Mouse (Mus musculus): ENCODE results near the gene Sdr42e1.

Sdr42e1 gene

DNA sequence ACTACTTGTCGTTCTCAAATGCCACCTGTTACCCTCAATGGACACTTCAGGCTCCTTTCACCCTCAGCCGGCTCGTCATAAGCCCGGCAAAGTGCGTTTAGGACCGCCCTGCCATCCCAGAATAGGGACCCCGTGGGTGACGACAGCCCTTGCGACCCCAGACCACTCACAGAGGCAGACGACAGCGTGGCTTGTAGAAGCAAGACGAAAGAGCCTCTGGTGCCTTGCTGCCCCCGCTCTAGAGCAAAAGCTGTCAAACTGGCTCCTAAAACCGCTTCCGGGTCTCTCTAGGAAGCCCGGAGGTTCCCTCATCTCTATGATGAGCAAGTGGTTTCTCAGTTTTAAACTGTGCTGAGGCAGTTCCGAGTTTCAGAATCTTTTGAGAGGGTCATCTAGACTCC is at the start of gene Sdr42e1:
Gene Sdr42e1 (minus strand): TSS at position 260 of the 401 bp plus-strand sequence.
- DNase-seq (ENCODE audit: low spot score in 2 of 2): peak in 1 of 2 experiments; percentile 26

- no peak for DNase-seq (ENCODE audit: low spot score in 2 of 2)
Observed at GRCm38 (mm10) chr8:117718152-117718860, 44.8 kb upstream of the Sdr42e1 start.

DNA sequence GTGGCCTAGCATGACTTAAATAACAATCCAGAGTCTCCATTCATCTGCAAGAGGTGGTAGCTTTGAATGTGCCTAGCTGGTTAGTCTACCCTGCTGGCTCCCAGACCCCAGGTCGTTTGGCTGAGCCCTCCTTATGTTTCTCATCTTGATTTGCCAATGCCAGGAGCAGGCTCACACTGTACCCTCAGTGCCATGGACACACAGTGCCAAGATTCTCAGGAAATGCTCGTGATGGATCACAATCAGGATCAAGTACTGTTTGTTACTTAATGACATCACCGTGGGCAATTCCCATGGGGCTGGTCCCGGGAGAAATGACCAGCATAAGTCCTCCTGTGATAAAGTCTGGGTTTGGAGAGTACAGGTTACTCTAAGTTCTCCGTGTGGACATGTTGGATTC is 42.4 kb upstream of the Sdr42e1 start:
- DNase-seq (ENCODE audit: low spot score in 2 of 2): no peak

GRCm38 (mm10) chr8:117714604-117715003 is 41.1 kb upstream of the Sdr42e1 start:
- DNase-seq (ENCODE audit: low spot score in 2 of 2): no peak

DNA sequence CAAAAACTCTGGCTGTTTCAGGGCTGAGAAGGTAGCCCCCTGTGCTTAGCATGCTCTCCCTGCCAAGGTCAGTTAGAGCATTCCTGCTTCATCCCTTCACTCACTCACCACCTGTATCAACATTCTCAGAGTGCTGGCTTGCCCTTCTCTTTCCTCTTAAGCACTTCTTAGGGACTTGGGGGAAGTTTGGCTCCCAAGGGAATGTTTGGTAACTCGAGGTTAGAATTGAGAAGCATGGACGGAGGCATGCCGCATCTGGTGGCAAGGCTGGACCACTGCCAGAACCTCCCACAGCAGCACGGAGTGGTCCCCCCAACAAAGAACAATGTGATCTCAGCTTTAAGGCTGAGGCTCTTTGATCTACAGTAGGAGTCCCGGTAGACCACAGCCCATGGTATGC is 38.7 kb upstream of the Sdr42e1 start:
- DNase-seq (ENCODE audit: low spot score in 2 of 2): no peak

- DNase-seq (ENCODE audit: low spot score in 2 of 2): no peak
Observed at GRCm38 (mm10) chr8:117706141-117706540, 32.7 kb upstream of the Sdr42e1 start.

GRCm38 (mm10) chr8:117702701-117703100 is 29.2 kb upstream of the Sdr42e1 start:
- no peak for DNase-seq (ENCODE audit: low spot score in 2 of 2)

DNA sequence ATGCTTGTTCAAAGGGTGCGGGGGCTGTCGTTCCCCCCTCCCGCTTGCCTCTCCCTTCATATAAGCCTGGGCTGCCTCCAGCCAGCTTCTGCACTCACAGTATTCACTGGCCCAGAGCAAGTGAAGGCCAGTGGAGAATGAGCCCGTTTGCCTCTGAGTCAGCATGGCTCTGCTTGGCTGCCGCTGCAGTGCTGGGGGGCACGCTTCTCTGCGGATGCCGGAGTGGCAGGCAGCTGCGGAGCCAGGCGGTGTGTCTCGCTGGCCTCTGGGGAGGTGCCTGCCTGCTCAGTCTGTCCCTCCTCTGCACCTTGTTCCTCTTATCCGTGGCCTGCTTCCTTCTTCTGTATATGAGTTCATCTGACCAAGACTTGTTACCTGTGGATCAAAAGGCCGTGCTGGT is 28.4 kb upstream of the Sdr42e1 start, which contains the start of gene Hsd17b2:
Gene Hsd17b2 (plus strand): TSS at position 46 of the 400 bp plus-strand sequence.
- DNase-seq (ENCODE audit: low spot score in 2 of 2): peak in 1 of 2 experiments; percentile 25

DNA sequence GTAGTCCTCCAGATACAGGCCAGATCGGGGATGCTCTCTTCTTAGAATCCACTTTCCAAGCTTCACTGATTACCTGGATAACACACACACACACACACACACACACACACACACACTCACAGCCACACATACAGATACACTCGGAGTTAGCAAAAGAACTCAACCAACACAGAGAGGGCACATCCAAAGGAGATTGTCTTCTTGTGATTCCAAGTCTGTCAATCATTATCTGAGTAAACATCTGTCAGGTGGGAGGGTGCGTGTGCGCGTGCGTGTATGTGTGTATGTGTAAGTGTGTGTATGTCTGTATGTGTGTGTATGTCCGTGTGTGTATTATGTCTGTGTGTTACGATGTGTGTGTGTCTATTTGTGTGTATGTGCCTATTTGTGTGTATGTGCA is 27.8 kb upstream of the Sdr42e1 start:
- DNase-seq (ENCODE audit: low spot score in 2 of 2): no peak

DNA sequence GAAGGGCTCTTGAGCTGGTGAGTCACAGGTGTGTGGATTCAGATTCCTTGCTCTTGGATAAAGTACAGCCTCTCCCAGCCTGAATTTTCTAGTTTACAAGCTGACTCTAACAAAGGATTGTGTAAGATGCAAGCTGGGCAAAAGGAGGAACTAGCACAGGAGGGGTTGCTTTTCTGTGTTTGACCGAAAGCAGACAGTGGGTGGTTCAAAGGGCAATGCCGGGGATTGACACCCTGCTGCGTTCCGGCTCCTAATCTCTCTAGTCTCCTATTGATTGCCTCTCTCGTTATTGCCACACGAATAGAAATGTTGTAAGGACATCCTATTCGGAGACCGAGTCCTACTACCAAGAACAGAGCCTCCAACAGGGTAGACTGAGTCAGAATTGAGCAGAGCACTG is 27.2 kb upstream of the Sdr42e1 start:
- no peak for DNase-seq (ENCODE audit: low spot score in 2 of 2)

- DNase-seq (ENCODE audit: low spot score in 2 of 2): no peak
Observed at GRCm38 (mm10) chr8:117697248-117697647, 23.8 kb upstream of the Sdr42e1 start.

DNA sequence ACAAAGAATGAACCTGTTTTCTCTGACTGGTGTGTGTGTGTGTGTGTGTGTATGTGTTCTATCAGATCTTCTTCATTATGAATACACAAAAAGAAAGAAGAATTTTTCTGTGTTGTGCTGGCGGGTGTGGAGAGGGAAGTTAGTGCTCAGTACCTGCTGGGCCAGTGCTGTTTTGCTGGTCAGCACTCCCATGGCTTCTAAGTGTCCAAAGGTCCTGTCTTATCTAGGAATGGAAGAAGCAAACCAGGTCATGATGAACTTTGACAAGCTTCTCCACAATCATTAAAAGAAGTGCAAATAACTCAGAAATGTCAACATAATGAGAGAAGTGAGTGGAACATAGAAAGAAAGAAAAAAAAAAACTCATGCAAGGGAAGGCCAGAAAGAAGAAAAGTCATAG is 22.1 kb upstream of the Sdr42e1 start:
- DNase-seq (ENCODE audit: low spot score in 2 of 2): no peak

GRCm38 (mm10) chr8:117692131-117692530 is 18.6 kb upstream of the Sdr42e1 start:
- no peak for DNase-seq (ENCODE audit: low spot score in 2 of 2)

GRCm38 (mm10) chr8:117687890-117688289 is 14.4 kb upstream of the Sdr42e1 start:
- DNase-seq (ENCODE audit: low spot score in 2 of 2): no peak

GRCm38 (mm10) chr8:117684504-117684903 is 11.0 kb upstream of the Sdr42e1 start:
- no peak for DNase-seq (ENCODE audit: low spot score in 2 of 2)

GRCm38 (mm10) chr8:117683925-117684472 is 10.5 kb upstream of the Sdr42e1 start:
- no peak for DNase-seq (ENCODE audit: low spot score in 2 of 2)

GRCm38 (mm10) chr8:117678650-117679049 is 5.2 kb upstream of the Sdr42e1 start:
- no peak for DNase-seq (ENCODE audit: low spot score in 2 of 2)

GRCm38 (mm10) chr8:117677011-117677410 is 3.5 kb upstream of the Sdr42e1 start:
- no peak for DNase-seq (ENCODE audit: low spot score in 2 of 2)

DNA sequence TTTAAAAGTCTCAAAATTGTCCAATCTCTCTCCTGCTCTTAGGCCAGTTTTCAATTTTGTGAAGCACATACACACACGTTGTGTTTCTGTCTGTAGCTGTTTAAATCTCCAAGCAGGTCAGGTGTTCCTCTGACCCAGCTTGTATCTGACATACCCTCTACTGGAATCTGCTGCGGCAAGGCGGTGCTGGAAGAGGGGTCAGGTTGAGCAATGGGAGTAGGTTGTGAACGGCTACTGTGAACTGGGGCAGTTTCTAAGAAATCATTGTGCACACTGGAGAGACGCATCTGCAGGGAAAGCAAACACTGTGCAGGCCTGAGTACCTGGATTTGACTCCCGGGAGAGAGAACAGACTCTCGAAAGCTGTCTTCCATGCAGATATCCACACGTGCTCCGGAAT is 3.0 kb upstream of the Sdr42e1 start:
- DNase-seq (ENCODE audit: low spot score in 2 of 2): no peak

GRCm38 (mm10) chr8:117675171-117675570 is 1.7 kb upstream of the Sdr42e1 start:
- DNase-seq (ENCODE audit: low spot score in 2 of 2): no peak

DNA sequence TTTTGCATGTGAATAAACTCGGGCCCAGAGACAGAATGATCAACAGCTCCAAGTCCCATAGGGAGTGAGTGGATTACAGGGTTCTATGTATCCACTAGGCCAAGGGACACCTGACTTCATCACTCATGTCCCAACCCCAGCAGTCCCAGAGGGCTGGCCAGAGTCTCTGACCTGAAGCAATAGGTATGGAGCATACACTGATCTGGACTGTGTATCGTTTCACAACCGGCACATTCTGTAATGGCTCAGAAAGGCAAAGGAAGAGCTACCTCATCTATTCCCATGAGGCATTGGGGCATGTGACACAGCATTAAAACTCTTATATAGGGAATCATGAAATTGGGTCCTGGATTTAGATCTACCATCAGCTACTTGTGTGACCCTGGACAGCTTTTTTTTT is 931 bp downstream of the Sdr42e1 start:
- no peak for DNase-seq (ENCODE audit: low spot score in 2 of 2)

DNA sequence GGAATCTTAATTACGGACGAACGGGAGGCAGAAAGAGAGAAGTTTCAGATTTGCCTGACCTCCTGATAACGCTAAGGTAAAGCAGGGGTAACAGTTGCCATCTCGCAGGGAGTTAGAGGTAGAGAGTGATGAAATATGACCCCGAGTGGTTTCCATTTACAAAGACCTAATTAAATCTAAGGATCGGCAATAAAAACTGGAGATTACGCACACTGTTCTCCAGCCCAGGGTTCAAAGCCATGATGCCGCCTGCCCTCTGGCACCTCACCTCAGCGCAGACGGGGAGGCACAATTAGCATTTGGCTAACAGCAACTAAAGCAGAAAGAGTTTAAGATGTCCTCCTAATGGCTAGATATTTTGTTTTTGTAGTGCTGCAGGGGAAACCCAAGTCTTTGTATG is 3.0 kb downstream of the Sdr42e1 start:
- DNase-seq (ENCODE audit: low spot score in 2 of 2): no peak

DNA sequence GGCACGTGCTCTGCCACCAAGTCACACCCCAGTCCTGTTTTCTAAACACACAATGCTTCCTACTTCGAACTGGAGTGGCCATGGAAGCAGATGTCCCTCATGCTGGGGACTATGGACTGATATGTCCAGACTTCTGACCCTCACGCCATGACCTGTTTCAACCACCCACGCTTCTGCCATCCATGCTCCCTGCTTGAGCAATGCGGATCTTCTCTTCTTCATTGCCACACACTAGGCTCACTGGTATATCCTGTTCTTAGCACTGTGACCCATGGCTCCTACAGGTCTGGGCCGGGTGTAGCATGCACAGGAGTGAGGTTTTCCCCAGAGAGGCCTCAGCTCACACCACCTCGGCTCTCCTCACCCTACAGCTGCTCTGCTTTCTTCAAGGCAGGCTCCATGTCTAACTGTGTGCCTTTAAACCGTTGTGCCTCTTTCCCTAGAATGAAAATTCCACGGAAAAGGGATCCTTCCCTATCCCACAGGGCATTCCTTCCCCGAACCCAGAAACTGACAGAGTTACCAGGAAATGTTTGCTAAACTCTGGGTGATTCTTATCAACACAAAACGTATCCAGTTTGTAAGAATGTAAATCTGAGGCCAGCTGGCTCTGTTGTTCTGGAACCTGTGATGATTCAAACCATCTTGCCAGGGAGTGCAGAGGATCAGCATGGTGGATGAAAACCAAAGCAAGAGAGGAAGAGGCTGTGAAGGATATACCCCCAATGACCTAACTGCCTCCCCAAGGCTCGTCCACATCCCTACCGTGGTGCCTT is 6.0 kb downstream of the Sdr42e1 start:
- DNase-seq (ENCODE audit: low spot score in 2 of 2): no peak
